Mouse (Mus musculus) liver, postnatal 0 days (tissue): ENCODE measurements around the gene Lbhd2. TPM values are rescaled to one million over a fixed set of nuclear protein-coding genes. Genes with fewer than 3 reads are reported as not detected.

Source experiments
- ATAC-seq: fragments of 200-750 bp; cut with Nextera tagmentation; 2 replicates; pipeline ENCODE4 v1.8.0; 2017; ENCODE audit warnings: mild to moderate bottlenecking, moderate library complexity
- DNase-seq: peaks from one replicate; pipeline ENCODE4 v3.0.0-alpha.2; 2016
- H3K27ac ChIP-seq: fragments of 300-500 bp; sonication (generic); 2 replicates; pipeline ENCODE4 v1.5.1; 2014; ENCODE audit warnings: antibody characterized with exemption, moderate library complexity, mild to moderate bottlenecking, low read depth
- H3K27me3 ChIP-seq: fragments of 300-500 bp; sonication (generic); 2 replicates; pipeline ENCODE4 v1.6.1; 2014; ENCODE audit warnings: low read length, control low read depth, mixed read lengths; ENCODE audit not compliant: insufficient read depth
- H3K36me3 ChIP-seq: fragments of 300-500 bp; sonication (generic); replicated peaks from 2 replicates; pipeline ENCODE4 v1.6.1; 2014; ENCODE audit warnings: mild to moderate bottlenecking, control low read depth, low read length, moderate library complexity, mixed read lengths; ENCODE audit not compliant: insufficient read depth
- H3K4me1 ChIP-seq: fragments of 300-500 bp; sonication (generic); 2 replicates; pipeline ENCODE4 v1.6.1; 2014; ENCODE audit warnings: antibody characterized with exemption, mild to moderate bottlenecking, control low read depth; ENCODE audit not compliant: insufficient read depth
- H3K4me2 ChIP-seq: fragments of 300-500 bp; sonication (generic); 2 replicates; pipeline ENCODE4 v1.6.1; 2014; ENCODE audit warnings: low read depth, mild to moderate bottlenecking, low read length, moderate library complexity, mixed read lengths
- H3K4me3 ChIP-seq: fragments of 300-500 bp; sonication (generic); 2 replicates; pipeline ENCODE4 v1.5.1; 2014; ENCODE audit warnings: low read depth, low read length
- H3K9ac ChIP-seq: fragments of 300-500 bp; sonication (generic); replicated peaks from 2 replicates; pipeline ENCODE4 v1.6.1; 2014; ENCODE audit warnings: mild to moderate bottlenecking, moderate library complexity
- H3K9me3 ChIP-seq: fragments of 300-500 bp; sonication (generic); 2 replicates; pipeline ENCODE4 v1.6.1; 2016; ENCODE audit warnings: mild to moderate bottlenecking, control low read depth, low read length, mixed read lengths
- CTCF ChIP-seq: sonication (generic); IDR thresholded peaks from 2 replicates; pipeline ENCODE4 v1.5.1; 2016; ENCODE audit warnings: antibody characterized with exemption, low read depth
- EP300 ChIP-seq: IDR thresholded peaks from 2 replicates; pipeline ENCODE4 v1.6.1; 2016; ENCODE audit warnings: antibody characterized with exemption, low read depth, mild to moderate bottlenecking
- WGBS: fragments of 180-500 bp; shearing (Covaris S2); extraction: QIAGEN DNeasy Blood & Tissue Kit; methylation state at CpG from one replicate; pipeline ENCODE4 v1.1.7; 2014; ENCODE audit not compliant: insufficient replicate concordance; 5-methylcytosine and 5-hydroxymethylcytosine counted together
- polyA plus RNA-seq: library from polyadenylated mRNA; unstranded; fragments of >200 nt; fragmentation: Nextera tagmentation; extraction: Ambion mirVana; gene quantifications from 2 replicates; pipeline ENCODE4 v1.2.1, GENCODE M21; 2015

Lbhd2 gene
- polyA plus RNA-seq, 1 experiment from 2014 or later, result 0.22 TPM

DNA sequence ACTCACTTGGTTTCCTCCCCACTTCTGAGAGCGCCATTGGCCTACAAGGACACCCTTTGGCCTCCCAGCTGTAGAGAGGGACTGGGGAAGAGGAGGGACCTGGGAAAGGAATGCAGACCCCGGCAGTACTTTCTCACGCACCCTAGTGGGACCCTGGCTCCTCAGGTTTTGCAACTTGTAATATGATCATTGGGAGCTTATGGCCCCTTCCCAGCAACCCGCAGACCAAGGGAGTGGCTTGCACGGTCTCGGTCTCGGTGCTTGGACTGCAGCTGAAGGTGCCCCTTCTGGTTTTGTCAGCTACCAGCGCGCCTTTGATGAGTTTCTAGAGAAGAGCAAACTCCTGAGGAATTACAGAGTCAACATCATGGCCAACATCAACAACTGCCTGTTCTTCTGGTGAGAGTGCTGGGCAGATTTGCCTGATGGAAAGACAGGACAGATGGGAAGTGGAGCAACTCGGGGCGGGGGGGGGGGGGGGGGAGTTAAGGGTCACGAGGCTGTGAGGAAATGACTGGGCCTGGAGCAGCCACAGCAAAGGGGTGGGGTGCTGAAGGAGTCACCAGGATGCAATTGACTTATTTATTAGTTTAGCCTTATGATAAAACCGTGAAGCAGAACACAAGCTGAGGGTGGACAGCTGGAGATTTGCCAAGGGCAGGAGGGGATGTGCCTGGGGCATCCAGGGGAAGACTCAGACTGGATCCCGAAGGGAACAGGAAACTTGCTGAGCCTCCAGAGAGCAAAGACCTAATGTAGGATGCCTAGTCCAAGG lies 42.5 kb downstream of the Lbhd2 start:
- Histone ChIP-seq H3K27ac (no peak overlapping the region), H3K9ac (no peak overlapping the region), H3K27me3 (no peaks in the 10 kb centered on the region), H3K4me1 (peaks cover 38% of the 10 kb centered on the region), H3K36me3 (peaks cover 97% of the 10 kb centered on the region), H3K9me3 (no peaks in the 10 kb centered on the region), H3K4me3 (no peak overlapping the region), H3K4me2 (no peak overlapping the region)
- ATAC-seq (0 out of 2 replicates have a peak, but pooled peaks have one; percentile 13), DNase-seq (peak; percentile 45)
- 54% methylated on average over 13 of the region's 14 CpGs for WGBS
- TF ChIP-seq EP300 (no peak), CTCF (no peak)

DNA sequence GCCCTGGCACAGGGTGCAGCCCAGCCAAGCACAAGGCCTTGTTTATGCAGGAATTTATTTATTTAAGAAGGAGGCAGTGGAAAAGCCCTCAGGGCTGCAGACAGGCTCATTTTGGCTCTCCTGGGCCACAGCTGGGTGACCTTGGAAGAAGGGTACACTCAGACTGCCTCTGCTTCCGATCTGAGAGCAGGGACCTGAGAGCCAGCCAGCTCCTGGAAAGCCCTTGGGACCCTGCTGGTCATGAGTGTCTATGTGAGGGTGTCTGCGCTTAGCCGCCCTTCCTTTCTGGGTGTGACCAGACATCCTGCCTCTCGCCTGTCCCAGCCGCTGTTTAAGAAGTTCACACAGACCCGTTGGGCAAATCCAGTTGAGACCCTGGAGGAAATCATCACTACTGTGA lies 43.8 kb downstream of the Lbhd2 start:
- WGBS, result 82% methylated on average over 6 of the region's 6 CpGs
- no peak overlapping the region for H3K9ac ChIP-seq
- H3K4me1 ChIP-seq, result peaks cover 26% of the 10 kb centered on the region
- H3K27me3 ChIP-seq, result no peaks in the 10 kb centered on the region
- no peak overlapping the region for H3K27ac ChIP-seq
- H3K9me3 ChIP-seq, result no peaks in the 10 kb centered on the region
- no peak overlapping the region for H3K4me2 ChIP-seq
- DNase-seq (no peak), ATAC-seq (0 out of 2 replicates have a peak, but pooled peaks have one; percentile 6)
- H3K4me3 ChIP-seq, result no peak overlapping the region
- H3K36me3 ChIP-seq, result peaks cover 92% of the 10 kb centered on the region
- TF ChIP-seq EP300, result no peak
- TF ChIP-seq CTCF, result no peak

DNA sequence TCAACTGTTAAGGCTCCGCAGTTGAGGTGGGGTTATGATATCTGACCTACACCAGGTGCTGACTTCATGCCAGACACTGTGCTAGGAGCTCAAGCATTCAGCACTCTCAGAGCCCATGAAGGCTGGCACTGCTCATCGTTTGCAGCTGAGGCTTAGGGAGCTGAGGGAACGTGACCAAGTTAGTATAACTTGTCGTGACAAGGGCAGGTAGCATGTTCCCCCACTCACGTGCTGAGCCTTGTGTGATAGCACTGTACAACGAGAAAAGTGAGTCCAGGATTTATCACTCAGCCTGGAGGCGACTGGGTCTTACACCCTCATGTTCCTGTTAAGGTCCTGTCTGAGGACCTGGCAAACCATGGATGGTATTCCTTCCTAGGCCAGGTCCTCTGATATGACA lies 45.0 kb downstream of the Lbhd2 start:
- Histone ChIP-seq H3K4me3 (no peak overlapping the region), H3K4me1 (peaks cover 14% of the 10 kb centered on the region), H3K36me3 (peaks cover 80% of the 10 kb centered on the region), H3K9me3 (no peaks in the 10 kb centered on the region), H3K27ac (no peak overlapping the region), H3K4me2 (no peak overlapping the region), H3K27me3 (no peaks in the 10 kb centered on the region), H3K9ac (no peak overlapping the region)
- ATAC-seq (no peak), DNase-seq (peak; percentile 11)
- 83% methylated on average over 7 of the region's 7 CpGs for WGBS
- TF ChIP-seq EP300 (no peak), CTCF (no peak)

DNA sequence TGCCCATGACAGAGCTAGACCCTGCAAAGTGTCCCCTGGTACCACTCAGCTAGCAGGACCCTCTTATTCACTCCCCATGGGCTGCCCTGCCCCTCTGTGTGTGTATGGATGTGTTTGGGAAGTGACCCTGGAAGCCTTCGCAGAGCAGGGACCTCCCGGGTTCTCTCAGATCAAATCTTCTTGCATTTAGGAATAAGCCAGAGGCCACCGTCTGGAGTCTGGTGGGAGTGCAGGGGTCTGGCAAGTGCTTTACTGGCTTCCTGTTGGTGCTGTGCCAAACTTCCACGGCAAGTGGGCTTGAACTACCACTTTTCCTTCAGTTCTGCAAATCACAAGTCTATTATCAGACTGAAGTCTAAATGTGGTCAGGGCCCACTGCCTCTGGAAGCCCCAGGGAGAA lies 47.4 kb downstream of the Lbhd2 start:
- DNase-seq, result no peak
- Histone ChIP-seq H3K4me3 (no peak overlapping the region), H3K9ac (no peak overlapping the region), H3K4me1 (peaks cover 9% of the 10 kb centered on the region), H3K27me3 (0 out of 2 replicates have a peak, but pooled peaks cover 3% of the 10 kb centered on the region), H3K27ac (no peak overlapping the region), H3K9me3 (no peaks in the 10 kb centered on the region), H3K4me2 (no peak overlapping the region), H3K36me3 (peaks cover 56% of the 10 kb centered on the region)
- 49% methylated on average over 4 of the region's 4 CpGs for WGBS
- TF ChIP-seq EP300 (no peak), CTCF (no peak)
- ATAC-seq, result no peak

DNA sequence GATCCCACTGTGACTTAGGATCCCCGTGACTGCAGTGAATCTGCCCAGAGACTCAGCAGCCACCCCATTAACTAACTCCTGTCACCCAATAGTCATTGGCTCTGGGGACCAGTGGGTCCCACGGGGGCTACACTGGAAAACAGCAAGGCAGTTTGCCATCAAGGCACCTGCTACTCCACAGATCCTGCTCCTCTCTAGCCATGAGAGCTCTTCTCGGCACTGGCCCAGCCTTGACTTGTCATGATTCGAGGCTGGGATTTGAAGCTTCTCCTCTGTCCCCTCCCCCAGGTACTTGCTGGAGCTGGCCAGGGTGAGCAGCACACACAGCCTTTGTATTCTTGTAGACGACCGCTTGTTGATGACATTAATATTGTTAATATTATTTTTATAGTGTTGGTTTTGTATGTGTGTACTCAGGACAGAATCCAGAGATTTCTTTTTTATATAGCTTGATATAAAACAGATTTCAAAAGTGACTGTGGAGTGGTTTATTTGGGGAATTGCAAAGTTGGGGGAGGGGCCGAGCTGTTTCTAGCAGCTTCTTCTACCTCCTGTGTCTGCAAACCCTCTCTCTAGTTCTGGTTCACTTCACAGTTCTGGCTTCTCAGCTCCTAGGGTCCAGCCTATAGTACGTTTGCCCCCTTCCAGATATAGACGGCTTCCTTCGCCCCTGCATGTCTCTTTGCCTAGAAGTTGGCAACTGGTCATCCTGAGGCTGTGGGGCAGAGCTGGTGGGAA lies 48.1 kb downstream of the Lbhd2 start:
- no peaks in the 10 kb centered on the region for H3K9me3 ChIP-seq
- H3K9ac ChIP-seq, result no peak overlapping the region
- no peak overlapping the region for H3K4me3 ChIP-seq
- TF ChIP-seq EP300 (no peak), CTCF (no peak)
- H3K27ac ChIP-seq, result no peak overlapping the region
- peaks cover 49% of the 10 kb centered on the region for H3K36me3 ChIP-seq
- no peak for DNase-seq
- ATAC-seq, result no peak
- whole genome bisulfite sequencing, result 73% methylated on average over 10 of the region's 10 CpGs
- no peak overlapping the region for H3K4me2 ChIP-seq
- peaks cover 5% of the 10 kb centered on the region for H3K4me1 ChIP-seq
- H3K27me3 ChIP-seq, result 0 out of 2 replicates have a peak, but pooled peaks cover 3% of the 10 kb centered on the region

DNA sequence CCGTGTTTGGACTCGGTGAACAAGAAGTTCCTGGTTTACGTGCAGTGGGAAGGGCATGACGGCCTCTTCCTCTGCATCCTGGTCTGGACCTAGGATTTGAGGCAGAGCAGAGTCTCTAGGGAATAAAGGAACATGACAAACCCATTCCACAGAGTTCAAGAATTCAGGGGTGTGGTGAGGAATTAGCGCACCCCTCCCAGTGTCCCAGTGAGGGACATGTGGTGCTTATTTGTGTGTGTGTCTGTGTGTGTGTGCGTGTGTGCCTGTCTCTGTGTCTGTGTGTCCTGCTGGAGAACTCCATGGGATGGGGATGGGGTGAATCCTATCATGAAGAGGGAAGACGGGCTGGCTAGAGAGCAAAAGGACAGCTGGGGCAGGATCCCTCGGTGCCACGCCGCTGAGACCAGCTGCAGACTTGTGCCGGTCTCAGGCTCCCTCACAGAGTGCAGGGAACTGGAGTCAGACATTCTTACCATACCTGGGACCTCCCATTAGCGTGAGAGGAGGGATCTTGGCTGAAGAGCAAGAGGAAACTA lies 48.8 kb downstream of the Lbhd2 start:
- Histone ChIP-seq H3K27ac (no peak overlapping the region), H3K9ac (no peak overlapping the region), H3K4me3 (no peak overlapping the region), H3K4me1 (no peaks in the 10 kb centered on the region; the same call in 1 of the 2 replicates), H3K9me3 (no peaks in the 10 kb centered on the region), H3K27me3 (0 out of 2 replicates have a peak, but pooled peaks cover 3% of the 10 kb centered on the region), H3K36me3 (peaks cover 43% of the 10 kb centered on the region), H3K4me2 (no peak overlapping the region)
- no peak for DNase-seq
- peak; percentile 14; the same call in 1 of the 2 replicates for ATAC-seq
- WGBS, result 69% methylated on average over 12 of the region's 12 CpGs
- TF ChIP-seq EP300 (no peak), CTCF (no peak)
